Mouse (Mus musculus): ENCODE measurements around the gene Tnfrsf14.

Tnfrsf14 gene

DNA sequence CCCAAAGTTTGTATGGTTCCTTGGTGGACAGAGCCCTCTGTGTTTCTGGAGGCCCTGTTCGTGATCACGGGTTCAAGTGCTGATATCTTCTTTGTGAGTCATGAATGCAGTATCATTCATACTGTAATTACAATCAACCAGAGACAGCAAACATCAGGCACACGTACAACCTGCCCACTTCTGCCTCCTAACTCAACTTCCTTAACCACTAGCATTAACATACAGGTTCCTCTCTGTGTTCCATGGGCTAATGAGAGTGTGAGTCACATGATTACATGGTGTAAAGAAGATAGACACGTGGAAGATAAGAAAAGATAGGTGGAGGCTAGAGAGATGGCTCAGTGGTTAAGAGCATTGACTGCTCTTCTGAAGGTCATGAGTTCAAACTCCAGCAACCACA lies 11.7 kb downstream of the Tnfrsf14 start:
- DNase-seq (ENCODE audit: inconsistent ontology term): no peak

DNA sequence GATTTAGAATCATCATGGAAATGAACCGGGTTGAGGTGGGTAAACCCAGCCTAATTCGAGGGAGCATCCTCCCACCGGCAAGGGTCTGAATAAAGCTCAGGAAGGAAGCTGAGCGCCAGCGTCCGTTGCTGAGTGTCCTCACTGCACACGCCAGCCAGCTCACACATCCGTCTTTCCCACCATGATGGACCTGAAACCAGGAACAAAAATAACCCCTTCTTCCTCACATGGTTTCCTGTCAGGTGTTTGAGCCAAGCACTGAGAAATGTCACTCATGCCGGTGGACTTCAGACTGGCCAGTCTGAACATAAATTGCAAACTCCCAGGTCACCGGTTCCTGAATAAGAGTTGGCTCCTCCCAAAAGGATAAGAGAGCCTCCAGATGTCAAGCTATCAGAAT lies 13.1 kb downstream of the Tnfrsf14 start:
- no peak for DNase-seq (ENCODE audit: inconsistent ontology term)

DNA sequence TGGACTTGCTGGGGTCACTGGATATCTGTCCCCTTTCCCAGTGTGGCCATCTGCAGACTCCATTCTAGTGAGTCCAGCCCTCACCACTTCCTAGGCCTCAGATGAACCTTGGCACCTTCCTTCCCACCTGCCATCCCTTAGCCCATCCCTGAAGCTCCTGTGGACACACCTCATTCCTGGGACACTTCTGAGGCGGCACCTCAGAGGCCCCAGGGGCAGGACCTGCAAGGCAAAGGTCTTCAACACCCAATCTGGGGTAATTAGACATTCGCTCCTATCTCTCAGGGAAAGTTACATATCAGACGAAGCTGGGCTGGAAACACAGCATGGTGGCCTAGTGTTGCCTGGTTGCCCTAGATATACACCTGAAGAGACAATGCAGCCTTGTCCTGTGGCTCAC lies 13.7 kb downstream of the Tnfrsf14 start:
- no peak for DNase-seq (ENCODE audit: inconsistent ontology term)

DNA sequence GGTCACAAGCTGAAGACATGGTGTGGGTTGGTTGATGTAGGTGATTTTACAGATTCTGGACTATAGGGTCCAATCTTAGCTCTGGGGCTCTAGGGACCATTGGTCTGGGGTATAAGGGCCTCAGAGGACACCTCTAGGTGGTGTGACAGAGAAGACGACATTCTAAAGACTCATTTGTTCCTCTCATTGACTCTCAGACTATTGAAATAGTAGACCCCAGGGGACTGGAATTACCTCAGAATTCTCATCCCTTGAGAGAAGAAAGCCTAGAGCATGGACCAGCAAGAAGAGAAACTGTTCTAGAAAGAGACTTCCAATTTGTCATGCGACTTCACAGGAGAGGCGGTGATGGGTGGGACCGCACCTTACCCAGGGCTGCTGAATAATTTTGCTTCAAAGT lies 14.1 kb downstream of the Tnfrsf14 start:
- DNase-seq (ENCODE audit: inconsistent ontology term): no peak

DNA sequence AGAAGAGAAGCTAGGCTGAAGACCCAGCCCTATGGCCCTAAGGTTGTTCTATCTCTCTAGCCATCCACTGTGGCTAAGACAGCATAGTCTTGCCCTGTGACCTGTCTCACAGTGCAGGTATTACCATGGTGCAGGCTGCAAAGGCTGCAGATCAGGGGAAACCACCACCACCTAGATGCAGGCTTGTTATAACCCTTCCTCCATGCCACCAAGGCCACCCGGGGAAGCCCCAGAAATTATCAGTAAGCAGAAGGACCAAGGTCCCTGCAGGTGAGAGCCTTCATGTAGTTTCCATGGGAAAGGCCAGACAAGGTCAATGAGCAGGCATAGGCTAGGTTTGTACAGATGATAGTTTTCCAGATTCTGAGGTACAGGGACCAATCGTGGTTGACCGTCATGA lies 14.5 kb downstream of the Tnfrsf14 start:
- DNase-seq (ENCODE audit: inconsistent ontology term): no peak

DNA sequence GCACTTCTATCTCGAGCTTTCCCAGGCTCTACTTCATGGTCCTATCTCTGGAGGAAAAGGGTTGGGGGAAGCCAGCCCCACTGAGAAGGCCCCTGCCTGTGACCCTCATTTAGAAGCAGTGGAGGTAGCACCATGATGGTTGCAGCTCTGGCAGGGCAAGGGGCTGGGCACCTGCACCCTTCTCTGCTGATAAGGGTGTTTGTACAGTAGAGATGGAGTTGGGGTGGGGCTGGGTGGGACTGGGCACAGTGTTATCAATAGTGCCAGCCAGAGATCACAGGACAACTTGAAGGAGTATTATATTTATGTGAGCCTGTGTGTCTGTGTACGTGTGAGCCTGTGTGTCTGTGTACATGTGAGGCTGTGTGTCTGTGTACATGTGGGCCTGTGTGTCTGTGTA lies 16.7 kb downstream of the Tnfrsf14 start:
- DNase-seq (ENCODE audit: inconsistent ontology term): no peak

DNA sequence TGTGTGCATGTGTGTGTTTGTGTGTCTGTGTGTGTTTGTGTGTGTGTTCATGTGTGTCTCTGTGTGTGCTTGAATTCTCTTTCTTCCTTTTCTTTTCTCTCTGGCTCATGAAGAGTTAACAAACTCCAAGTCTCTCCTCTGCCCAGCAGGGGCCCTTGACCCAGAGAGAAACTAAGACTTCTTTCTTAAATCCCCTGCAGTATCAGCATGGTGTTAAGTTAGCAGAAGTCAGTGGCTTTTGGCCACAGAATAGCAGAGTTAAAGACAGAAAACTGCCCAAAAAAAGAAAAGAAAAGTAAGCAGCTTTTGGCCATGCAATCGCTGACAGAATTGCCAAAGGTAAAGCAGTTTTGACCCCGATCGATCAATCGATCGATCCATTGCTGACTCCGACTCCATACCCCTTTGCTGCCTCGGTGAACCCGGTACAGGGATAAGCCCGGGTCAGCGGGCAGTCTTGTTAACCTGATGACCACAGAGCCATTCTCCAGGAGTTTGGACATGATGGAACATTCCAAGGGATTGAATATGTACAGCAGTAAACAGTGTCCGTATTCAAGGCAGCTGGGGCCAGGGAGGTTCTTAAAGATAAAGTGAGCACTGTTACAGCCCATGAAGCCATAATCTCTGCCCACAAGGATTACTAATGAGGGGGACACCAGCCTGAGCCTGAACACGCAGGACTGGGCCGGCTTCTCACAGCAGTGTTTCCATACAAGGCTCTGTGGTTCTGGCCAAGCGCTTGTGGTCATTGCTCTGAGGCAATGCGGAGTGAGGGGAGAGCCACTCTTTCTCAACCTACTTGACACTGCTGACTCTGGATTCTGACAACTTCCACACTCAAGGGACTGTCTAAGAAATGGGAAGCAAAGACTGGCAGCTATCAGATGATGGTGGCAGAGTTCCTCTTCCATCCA lies 17.5 kb downstream of the Tnfrsf14 start:
- peak; percentile 71 for DNase-seq (ENCODE audit: inconsistent ontology term)

DNA sequence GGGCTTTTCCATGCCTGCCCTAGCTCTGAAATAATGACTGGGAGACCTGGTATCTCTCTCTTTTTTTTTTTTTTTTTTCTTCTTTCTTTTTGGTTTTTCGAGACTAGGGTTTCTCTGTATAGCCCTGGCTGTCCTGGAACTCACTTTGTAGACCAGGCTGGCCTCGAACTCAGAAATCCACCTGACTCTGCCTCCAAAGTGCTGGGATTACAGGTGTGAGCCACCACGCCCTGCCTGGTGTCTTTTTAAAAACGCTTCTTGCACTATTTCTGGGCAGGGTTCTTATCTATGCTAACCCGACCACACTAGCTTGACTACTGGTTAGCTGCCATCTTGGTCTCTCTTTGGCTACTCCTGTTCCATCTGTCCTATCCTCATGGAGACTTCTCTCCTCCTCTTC lies 19.9 kb downstream of the Tnfrsf14 start:
- DNase-seq (ENCODE audit: inconsistent ontology term): no peak

DNA sequence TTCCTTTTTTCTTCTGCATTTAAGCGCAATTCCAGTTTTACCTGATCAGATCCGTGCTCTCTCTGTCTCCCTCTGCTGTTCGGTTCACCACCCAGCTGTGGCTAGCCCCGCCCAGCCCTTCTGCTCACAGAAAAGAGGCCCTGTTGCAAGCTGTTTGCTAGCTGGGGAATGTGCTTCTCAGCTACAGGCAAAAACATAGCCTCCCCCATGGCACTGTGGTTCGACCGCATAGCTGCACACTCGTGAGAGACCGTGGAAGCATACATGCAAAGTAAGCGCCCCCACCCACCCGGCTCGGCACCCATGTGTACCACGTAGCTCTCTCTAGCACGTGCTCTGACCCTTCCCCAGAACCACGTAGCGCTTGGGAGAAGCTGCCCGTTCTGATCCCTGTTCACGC lies 20.5 kb downstream of the Tnfrsf14 start:
- DNase-seq (ENCODE audit: inconsistent ontology term): peak; percentile 52

DNA sequence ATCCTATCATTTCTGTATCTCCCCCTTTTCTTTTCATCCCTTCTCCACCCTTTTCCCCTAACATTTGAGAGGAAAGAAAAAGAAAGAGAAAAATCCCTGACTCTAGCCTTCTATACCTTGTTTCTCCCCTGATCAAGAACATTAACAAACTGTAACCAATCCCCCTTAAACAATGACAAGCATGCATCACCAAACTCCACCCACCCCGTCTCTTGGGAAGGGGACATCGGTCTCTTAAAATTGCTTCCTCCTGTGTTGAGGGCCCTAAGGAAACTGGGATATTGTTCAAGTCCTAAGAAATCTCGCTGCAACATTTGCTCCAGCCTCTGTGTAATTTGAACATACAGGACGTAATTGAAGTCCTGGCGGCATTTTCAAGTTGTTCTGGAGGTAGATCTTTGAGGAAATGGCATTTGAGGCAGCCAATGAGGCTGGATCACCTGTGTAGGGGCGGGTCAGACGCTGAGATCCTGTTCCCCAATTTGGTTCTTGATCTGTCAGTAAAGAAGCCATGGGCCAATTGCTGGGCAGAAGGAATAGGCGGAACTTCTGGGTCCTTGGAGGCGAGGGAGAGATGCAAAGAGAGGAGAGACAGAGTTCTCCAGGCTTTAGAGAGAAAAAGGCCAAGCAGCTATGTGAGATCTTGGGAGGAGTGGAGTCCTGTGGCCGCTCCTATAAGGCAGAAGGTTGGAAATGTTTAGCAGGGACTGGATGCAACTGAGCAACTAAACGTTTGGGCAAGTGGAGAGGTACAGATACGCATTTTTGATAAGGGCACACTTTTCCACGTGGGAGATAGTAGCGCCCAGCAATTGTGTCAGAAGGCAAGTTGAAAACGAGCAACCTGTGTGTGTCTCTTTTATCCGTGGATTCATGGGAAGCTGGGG lies 23.9 kb downstream of the Tnfrsf14 start:
- DNase-seq (ENCODE audit: inconsistent ontology term): peak; percentile 72

DNA sequence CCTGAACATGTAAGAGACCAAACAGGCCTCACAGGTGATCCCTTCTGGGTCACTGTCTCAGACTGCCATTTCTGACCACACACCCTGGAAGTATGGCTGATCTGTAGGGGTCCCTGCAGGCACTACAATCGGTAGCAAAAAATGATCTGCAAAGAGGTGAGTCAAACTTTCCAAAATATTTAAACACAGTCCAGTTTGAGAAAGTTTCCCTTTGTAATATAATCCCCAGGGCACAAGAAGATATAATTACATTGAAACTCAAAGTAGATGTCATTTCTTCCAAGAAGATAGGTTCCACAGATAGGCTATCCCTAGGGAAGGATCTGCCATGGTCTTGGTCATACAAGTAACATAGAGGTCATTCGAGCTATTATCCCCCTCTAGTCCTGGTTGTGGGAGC lies 26.0 kb downstream of the Tnfrsf14 start:
- no peak for DNase-seq (ENCODE audit: inconsistent ontology term)

DNA sequence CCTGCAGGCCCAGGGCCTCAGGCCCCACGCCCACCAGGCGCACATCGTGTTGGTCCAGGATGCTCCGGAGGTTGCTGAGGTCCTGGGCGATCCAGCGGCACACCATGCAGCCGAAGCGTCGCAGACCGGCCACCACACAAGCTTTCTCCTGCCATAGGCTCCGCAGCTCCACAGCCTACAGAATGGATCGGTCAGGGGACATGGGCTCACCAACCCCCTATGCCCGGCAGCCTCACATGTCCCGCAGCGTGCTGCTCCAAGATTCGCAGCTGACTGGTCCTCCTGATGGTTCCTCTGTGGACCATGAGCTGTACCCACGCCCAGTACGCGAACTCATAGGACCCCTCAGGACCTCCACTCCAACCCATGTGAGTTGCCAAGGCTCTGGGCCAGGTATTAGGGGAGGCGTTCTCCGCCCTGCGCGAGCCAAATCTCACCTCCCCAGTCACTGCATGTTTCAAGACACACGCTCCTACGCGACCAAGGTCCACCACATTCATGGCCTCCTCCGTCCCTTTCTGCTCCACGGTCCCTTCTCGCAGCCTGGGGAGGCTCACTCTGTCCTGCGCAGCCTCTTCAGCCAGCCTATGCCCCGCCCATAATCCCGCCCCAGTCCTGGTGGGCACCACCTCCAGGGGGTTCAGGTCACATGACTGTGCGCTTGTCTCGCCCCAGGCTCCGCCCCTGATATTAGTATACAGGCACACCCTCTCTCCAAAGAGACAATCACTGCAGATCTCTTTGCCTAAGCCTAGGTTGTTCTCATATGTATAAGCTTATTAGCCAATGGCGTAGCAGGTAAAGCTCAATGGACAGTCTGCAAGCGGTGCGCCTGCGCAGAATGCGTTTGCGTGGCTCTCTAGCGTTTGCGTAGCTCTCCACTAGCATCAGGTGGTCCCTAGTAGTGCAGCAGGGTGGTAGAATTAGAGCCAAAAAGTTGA lies 29.6 kb downstream of the Tnfrsf14 start, which contains the start of gene Fam213b:
TSS of gene Fam213b (minus strand) at position 630 of the 941 bp plus-strand sequence.
- peak; percentile 90 for DNase-seq (ENCODE audit: inconsistent ontology term)

DNA sequence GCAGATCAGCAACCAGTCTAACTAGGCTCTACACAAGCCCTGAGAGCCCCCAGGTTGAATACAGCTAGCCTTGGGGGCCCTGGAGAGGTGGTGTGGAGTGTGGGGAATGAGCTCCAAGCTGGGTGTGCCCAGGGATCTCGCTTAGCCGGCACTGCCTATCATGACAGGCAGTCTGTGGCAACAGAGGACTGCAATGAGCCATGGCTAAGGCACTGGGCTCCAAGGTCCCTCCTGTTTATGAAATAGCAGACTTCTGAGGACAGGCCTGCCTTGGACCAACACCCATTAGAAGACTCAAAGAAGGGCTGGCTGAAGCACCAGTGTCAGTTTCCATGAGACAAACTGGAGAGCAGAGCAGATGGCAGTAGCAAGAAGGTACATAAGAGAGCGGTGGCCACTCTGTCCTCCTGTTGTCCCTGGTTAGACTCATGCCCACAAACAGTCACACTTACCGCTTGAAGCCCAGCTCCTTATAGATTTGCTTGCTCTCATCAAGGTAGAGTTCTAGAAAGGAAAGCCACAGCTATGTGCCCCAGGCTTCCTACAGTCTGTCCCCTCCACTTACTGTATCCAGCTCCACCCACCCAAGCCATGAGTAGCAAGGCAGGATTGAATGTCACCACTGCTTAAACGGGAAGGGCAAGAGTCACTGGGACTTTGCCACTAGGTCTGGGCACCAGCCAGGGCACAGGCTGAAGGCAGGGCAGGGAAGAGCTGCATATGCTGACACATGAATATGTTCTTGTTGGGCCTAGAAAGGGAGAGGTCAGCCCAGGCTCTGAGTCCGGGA lies 30.5 kb downstream of the Tnfrsf14 start:
- no peak for DNase-seq (ENCODE audit: inconsistent ontology term)

DNA sequence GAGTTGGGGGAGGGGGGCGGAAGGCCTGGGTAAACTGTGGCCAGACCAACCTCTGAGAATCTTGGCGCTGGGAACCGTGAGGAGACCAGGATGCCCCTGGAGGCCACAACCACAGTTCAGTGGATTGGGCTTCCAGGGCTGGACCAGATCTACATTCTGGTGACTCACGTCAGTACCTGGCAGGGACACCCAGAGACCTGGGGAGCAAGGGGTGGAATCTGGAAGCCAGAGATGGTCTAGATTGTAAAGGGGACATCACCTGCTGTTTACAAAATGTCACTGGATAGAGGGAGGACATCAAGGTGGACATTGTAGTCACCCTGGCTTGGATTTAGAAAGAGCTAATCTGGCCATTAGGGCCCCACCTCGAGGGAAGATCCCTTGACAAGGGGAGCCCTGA lies 32.8 kb downstream of the Tnfrsf14 start:
- DNase-seq (ENCODE audit: inconsistent ontology term): no peak

DNA sequence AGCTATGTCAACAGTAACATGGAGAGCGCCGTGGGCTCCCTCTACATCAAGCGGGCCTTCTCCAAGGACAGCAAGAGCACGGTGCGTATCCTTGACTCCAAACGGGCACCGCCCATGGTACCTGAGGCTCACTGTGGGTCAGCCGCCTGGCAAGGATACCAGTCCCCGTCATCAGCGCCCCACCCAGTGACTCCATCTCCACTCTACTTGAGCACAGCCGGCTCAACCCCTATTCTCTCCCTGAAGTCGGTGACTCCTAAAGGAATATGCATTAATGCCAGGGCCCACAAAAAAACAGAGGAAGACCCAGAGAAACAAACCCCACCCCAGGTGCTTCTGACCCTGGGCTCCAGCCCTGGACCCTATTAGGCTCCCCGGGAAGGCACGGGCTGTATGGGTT lies 37.5 kb downstream of the Tnfrsf14 start:
- no peak for DNase-seq (ENCODE audit: inconsistent ontology term)

DNA sequence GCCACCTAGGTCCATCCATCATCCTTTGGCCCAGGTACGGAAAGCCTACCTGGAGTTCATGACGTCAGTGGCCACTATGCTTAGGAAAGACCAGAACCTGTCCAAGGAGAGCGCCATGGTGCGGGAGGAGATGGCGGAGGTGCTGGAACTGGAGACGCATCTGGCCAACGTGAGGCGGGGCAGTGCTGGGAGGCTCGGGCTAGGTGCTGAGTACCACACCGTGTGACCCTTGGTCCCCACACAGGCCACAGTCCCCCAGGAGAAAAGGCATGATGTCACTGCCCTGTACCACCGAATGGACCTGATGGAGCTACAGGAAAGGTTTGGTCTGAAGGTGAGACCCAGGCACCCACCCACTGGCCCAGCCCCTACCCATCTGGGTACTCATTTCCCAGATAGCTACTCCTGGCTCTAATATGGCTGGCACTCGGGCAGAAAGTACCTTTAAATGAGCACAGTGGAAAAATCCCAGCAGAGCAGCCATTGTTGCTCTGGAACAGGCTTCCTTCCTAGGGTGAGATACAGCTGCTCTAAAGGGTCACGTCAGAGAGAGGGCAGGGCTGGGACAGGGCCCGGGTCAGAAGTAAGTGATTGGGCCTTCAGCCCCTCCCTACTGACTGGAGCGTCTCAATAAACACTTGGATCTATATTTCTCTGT lies 40.6 kb downstream of the Tnfrsf14 start:
- DNase-seq (ENCODE audit: inconsistent ontology term): no peak

DNA sequence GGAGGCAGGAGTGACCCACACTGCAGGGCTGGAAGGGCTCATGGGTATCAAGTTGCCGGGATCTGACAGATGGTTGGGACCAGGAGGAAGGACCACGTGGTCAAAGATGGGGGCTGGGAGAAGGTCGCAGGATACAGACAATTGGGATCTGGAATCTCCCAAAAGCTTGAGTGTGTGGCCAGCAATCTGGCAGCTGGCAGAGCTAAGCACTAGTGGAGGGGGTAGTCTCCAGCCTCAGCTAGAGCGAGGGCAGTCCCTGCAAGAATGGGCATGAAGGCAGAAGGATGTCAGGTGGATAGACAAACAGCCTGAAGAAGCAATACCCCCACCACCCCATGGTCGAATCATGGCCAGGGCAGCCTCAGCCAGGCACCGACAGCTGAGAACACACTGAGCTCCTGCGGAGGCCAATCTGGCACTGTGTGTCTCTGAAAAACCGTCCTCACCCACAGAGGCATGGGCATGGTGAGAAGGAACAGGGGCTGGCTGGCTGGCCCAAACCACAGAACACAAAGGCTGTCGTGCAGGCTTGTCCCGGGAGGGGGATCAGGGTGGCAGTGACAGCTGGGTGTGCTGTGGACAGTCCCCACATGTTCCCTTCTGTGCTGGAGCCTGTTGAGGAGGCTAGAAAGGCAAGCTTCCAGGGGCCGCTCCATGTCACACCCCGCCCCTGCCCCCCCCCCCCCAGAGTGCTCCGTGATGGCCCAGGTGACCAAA lies 41.3 kb downstream of the Tnfrsf14 start:
- DNase-seq (ENCODE audit: inconsistent ontology term): no peak

DNA sequence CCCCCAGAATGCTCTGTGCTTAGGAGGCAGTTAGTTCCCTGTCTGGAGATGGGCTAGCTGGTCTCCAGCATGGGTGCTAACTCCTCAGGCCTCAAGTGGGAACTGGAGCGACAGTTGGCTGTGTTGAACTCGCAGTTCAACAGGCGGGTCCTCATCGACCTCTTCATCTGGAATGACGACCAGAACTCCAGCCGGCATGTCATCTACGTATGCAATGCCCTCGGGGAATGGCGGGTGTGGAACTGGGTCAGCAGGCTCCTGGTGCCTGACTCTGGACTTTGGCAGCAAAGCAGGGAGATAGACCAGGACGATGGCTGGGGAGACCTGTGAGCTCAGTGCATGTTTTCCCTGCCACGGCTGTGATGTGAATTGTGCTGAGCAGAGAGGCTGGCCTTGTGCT lies 42.9 kb downstream of the Tnfrsf14 start:
- no peak for DNase-seq (ENCODE audit: inconsistent ontology term)

DNA sequence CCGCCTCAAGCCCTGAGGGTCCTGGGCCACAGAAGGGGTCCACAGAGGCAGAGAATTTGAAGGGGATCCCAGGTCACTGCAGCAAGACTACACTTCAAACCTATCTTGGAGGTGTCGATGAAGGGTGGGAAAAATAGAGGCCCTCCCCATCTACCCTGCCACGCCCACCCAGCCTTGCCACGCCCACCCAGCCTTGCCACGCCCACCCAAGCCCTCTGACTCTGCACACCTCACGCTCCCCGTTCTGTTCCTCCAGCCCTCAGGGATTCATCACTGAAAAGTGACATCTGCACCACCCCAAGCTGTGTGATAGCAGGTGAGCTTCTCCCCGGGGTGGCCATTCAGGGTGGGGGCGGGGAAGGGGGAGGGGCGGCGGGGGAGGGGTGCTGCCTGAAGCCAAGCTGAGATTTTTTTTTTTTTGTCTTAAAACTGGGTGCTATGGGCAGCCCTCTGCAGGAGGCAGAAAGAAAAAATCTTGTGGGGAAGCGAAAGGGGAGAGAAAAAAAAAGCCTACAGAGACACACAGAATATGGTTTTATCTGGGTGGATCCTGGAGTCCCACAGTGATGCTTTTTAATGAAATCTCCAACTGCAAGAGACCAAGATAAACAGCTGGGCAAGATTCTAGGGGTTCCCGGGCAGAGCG lies 46.2 kb downstream of the Tnfrsf14 start:
- DNase-seq (ENCODE audit: inconsistent ontology term): no peak
